Mouse (Mus musculus) MEL (cell line): ENCODE results near the gene Strada.

ENCODE experiments used
- CTCF ChIP-seq, 3 experiments: IDR thresholded peaks in 2 of 3; conservative IDR thresholded peaks in 1 of 3; 2 replicates each; pipeline ENCODE4 v1.5.1; 2011 to 2012; ENCODE audit warnings: low read length in 3 of 3, low read depth in 2 of 3, mild to moderate bottlenecking in 2 of 3, improper control_type of control experiment in 1 of 3, inconsistent platforms in 1 of 3, mixed read lengths in 1 of 3, moderate library complexity in 1 of 3; ENCODE audit not compliant: control insufficient read depth in 1 of 3, insufficient read depth in 1 of 3, poor library complexity in 1 of 3, severe bottlenecking in 1 of 3
- HCFC1 ChIP-seq: IDR thresholded peaks from 2 replicates; pipeline ENCODE4 v1.6.1; 2012; ENCODE audit warnings: low read depth, mild to moderate bottlenecking, inconsistent platforms, low read length, improper control_type of control experiment, moderate library complexity
- JUND ChIP-seq: IDR thresholded peaks from 2 replicates; pipeline ENCODE4 v1.6.1; 2011; ENCODE audit warnings: low read depth, mild to moderate bottlenecking, improper control_type of control experiment, low read length
- MAFK ChIP-seq: IDR thresholded peaks from 2 replicates; pipeline ENCODE4 v1.6.1; 2011; ENCODE audit warnings: low read depth, mild to moderate bottlenecking, low read length, improper control_type of control experiment, borderline replicate concordance
- MAZ ChIP-seq: IDR thresholded peaks from 2 replicates; pipeline ENCODE4 v1.6.1; 2012; ENCODE audit warnings: low read depth, mild to moderate bottlenecking, inconsistent platforms, low read length, improper control_type of control experiment
- POLR2A ChIP-seq, 2 experiments: IDR thresholded peaks; 2 replicates each; pipeline ENCODE4 v1.6.1; 2011 to 2012; ENCODE audit warnings: low read length in 2 of 2, mild to moderate bottlenecking in 2 of 2, control low read depth in 1 of 2, improper control_type of control experiment in 1 of 2, low read depth in 1 of 2, moderate library complexity in 1 of 2; ENCODE audit not compliant: control insufficient read depth in 1 of 2, insufficient read depth in 1 of 2, poor library complexity in 1 of 2
- POLR2AphosphoS5 ChIP-seq: IDR thresholded peaks from 2 replicates; pipeline ENCODE4 v1.6.1; 2012; ENCODE audit warnings: low read depth, borderline replicate concordance, mild to moderate bottlenecking, inconsistent platforms, low read length, moderate library complexity, mixed read lengths
- TAL1 ChIP-seq: IDR thresholded peaks from 2 replicates; pipeline ENCODE4 v1.6.1; 2012; ENCODE audit warnings: mild to moderate bottlenecking, inconsistent platforms, low read length, moderate library complexity, mixed read lengths
- UBTF ChIP-seq: IDR thresholded peaks from 2 replicates; pipeline ENCODE4 v1.6.1; 2012; ENCODE audit warnings: low read depth, mild to moderate bottlenecking, inconsistent platforms, low read length, improper control_type of control experiment, moderate library complexity, borderline replicate concordance; ENCODE audit not compliant: insufficient read depth

DNA sequence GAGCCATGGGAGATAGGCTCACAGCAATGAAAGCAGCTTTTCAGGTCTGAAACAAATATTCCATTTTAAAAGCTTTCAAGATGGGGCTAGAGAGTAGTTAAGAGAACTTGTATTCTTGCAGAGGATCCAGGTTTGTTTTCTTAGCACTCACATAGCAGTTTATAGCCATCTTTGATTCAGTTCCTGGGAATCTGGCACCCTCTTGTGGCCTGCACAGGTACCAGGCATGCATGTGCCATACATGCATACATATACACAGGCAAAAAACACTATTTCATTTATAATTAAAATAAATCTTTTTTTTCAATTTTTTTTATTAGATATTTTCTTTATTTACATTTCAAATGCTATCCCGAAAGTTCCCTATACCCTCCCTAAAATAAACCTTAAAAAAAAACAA, 44.9 kb upstream of the Strada start:
- TF ChIP-seq CTCF (IDR thresholded peaks at IDR 0.05 in 2 of 3, conservative IDR thresholded peaks at IDR 0.05 in 1 of 3; ENCODE audit: control insufficient read depth in 1 of 3, insufficient read depth in 1 of 3, low read depth in 2 of 3, low read length in 3 of 3, poor library complexity in 1 of 3, severe bottlenecking in 1 of 3) (peak; percentile 61 to 78 (median 76)), JUND (no peak), POLR2A (IDR thresholded peaks at IDR 0.05; ENCODE audit: control insufficient read depth in 1 of 2, insufficient read depth in 1 of 2, low read depth in 1 of 2, low read length in 2 of 2, poor library complexity in 1 of 2) (no peak), HCFC1 (no peak), MAZ (no peak), MAFK (no peak), TAL1 (no peak), POLR2AphosphoS5 (no peak), UBTF (no peak)
